Mouse (Mus musculus): ENCODE data around the gene Cers6. TPM values are rescaled to one million over a fixed set of nuclear protein-coding genes. Genes with fewer than 3 reads are reported as not detected.

Gene Cers6
- polyA plus RNA-seq, 1 experiment from 2014 or later, result 66.7 TPM

DNA sequence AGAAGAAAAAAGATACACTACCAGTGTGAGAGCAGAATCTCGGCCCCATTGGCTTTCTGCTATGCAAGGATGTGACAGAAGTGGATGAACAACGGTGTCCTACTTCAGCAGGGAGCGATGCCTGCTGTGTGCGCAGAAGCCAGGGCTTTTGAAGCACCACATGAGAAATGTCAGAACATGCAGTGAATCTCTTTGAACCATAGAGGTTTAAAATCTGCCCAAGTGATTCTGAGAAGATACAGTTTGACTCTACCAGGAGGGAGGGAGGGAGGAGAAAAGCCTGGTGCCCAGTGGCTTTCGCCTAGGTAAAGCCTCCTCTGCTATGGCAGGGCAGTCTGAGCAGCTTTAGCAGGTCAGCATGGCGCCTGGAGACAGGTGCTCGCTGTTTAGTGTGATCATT lies 96.6 kb downstream of the Cers6 start:
- H3K9ac ChIP-seq, result no peak overlapping the region
- no peaks in the 10 kb centered on the region for H3K9me3 ChIP-seq
- H3K4me1 ChIP-seq, result no peaks in the 10 kb centered on the region
- 79% methylated on average over 7 of the region's 7 CpGs for whole genome bisulfite sequencing
- no peaks in the 10 kb centered on the region for H3K27me3 ChIP-seq (replicated peaks)
- no peak overlapping the region for H3K27ac ChIP-seq
- H3K36me3 ChIP-seq, result no peaks in the 10 kb centered on the region
- H3K4me3 ChIP-seq, result no peak overlapping the region
- no peak overlapping the region for H3K4me2 ChIP-seq (replicated peaks)
- ATAC-seq (ENCODE audit: low FRiP score, low read depth), result no peak

DNA sequence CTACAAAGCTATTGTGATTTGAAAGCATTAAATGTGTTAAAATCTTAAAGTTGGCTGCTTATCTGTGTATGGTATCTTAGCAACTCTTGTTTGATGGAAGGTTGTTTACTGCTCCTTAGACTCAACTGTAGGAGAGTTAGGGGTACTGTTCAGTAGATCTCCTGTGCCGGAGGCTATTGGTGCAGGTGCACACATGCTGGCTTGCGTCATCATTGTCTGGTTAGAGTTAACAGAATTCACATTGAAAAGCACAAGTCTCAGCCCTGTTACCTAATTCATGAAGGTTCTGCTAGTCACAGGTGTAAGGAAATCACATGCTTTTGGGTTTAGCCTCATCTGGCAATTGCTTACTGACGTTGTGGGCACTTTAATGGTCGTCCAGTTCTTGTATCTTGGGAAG lies 98.3 kb downstream of the Cers6 start:
- H3K27ac ChIP-seq, result no peak overlapping the region
- 91% methylated on average over 4 of the region's 4 CpGs for WGBS

DNA sequence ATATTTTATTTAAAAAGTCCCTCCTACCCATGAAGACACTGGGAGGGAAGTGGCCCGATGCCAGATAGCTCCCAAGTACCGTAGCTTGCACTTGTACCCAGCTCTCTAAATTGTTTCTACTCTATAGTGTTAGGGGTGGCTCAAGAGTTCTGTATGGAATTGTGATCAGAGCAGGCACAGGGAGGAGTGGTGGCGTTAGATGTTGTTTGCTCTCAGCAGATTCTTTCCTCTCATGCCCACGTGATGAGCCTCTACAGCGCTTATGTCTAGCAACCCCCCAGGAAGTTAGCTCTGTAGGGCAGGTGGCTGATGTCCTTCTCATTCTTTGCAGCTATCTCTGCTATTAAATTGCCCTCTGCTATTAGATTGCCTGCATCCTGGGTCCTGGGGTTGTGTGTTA lies 98.8 kb downstream of the Cers6 start:
- no peak overlapping the region for H3K27ac ChIP-seq
- H3K4me3 ChIP-seq, result no peak overlapping the region
- ATAC-seq (ENCODE audit: low FRiP score, low read depth), result no peak
- H3K27me3 ChIP-seq (replicated peaks), result no peaks in the 10 kb centered on the region
- no peak overlapping the region for H3K9ac ChIP-seq
- no peak overlapping the region for H3K4me2 ChIP-seq (replicated peaks)
- H3K36me3 ChIP-seq, result no peaks in the 10 kb centered on the region
- 90% methylated on average over 5 of the region's 5 CpGs for WGBS
- H3K9me3 ChIP-seq, result no peaks in the 10 kb centered on the region
- no peaks in the 10 kb centered on the region for H3K4me1 ChIP-seq

More for the DNA sequence above, 98.3 kb downstream of the Cers6 start:
- Histone ChIP-seq H3K4me1 (no peaks in the 10 kb centered on the region), H3K27me3 (replicated peaks) (no peaks in the 10 kb centered on the region), H3K9ac (no peak overlapping the region), H3K4me3 (no peak overlapping the region), H3K4me2 (replicated peaks) (no peak overlapping the region), H3K9me3 (no peaks in the 10 kb centered on the region), H3K36me3 (no peaks in the 10 kb centered on the region)
- no peak for ATAC-seq (ENCODE audit: low FRiP score, low read depth)

DNA sequence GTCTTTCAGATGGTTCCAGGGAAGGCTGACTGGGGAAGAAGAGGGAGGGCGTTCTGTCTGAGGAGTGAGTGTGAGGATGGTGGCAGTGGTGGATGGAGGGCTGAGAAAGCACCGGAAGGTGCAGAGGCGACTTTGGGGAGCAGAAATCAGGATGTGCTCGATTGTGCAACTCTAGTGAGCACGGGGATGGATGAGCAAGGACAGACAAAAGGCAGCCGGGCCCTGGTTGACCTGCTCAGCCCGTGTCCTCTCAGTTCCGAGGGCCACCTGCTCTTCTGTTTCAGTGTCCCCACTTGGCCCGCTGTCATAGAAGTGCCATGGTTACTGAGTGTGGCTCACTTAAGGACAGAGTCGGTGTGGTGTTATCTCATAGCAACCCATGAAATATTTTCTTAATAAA lies 99.4 kb downstream of the Cers6 start:
- Histone ChIP-seq H3K27ac (no peak overlapping the region), H3K4me1 (no peaks in the 10 kb centered on the region), H3K4me2 (replicated peaks) (no peak overlapping the region), H3K36me3 (no peaks in the 10 kb centered on the region), H3K9me3 (no peaks in the 10 kb centered on the region), H3K4me3 (no peak overlapping the region), H3K9ac (no peak overlapping the region), H3K27me3 (replicated peaks) (no peaks in the 10 kb centered on the region)
- ATAC-seq (ENCODE audit: low FRiP score, low read depth), result no peak
- WGBS, result 93% methylated on average over 10 of the region's 10 CpGs

- Histone ChIP-seq H3K9ac (no peak overlapping the region), H3K4me2 (replicated peaks) (no peak overlapping the region), H3K27ac (no peak overlapping the region), H3K27me3 (replicated peaks) (no peaks in the 10 kb centered on the region), H3K4me1 (no peaks in the 10 kb centered on the region), H3K4me3 (no peak overlapping the region), H3K9me3 (peaks cover 8% of the 10 kb centered on the region; the same call in 1 of the 2 replicates), H3K36me3 (no peaks in the 10 kb centered on the region)
- no peak for ATAC-seq (ENCODE audit: low FRiP score, low read depth)
- WGBS, result 86% methylated on average over 1 of the region's 1 CpGs
These were observed 105.1 kb downstream of the Cers6 start for GRCm38 (mm10) chr2:68966360-68966759.

GRCm38 (mm10) chr2:68968028-68968427 lies 106.8 kb downstream of the Cers6 start:
- H3K27me3 ChIP-seq (replicated peaks), result no peaks in the 10 kb centered on the region
- no peak overlapping the region for H3K27ac ChIP-seq
- no peak overlapping the region for H3K9ac ChIP-seq
- WGBS, result 84% methylated on average over 8 of the region's 8 CpGs
- no peaks in the 10 kb centered on the region for H3K4me1 ChIP-seq
- H3K9me3 ChIP-seq, result peaks cover 8% of the 10 kb centered on the region; the same call in 1 of the 2 replicates
- no peak overlapping the region for H3K4me3 ChIP-seq
- no peak overlapping the region for H3K4me2 ChIP-seq (replicated peaks)
- no peaks in the 10 kb centered on the region for H3K36me3 ChIP-seq
- no peak for ATAC-seq (ENCODE audit: low FRiP score, low read depth)

- Histone ChIP-seq H3K4me2 (replicated peaks) (no peak overlapping the region), H3K36me3 (no peaks in the 10 kb centered on the region), H3K9ac (no peak overlapping the region), H3K27ac (no peak overlapping the region), H3K27me3 (replicated peaks) (no peaks in the 10 kb centered on the region), H3K9me3 (peaks cover 8% of the 10 kb centered on the region; the same call in 1 of the 2 replicates), H3K4me1 (no peaks in the 10 kb centered on the region; the same call in 1 of the 2 replicates), H3K4me3 (no peak overlapping the region)
- WGBS, result 97% methylated on average over 5 of the region's 5 CpGs
- no peak for ATAC-seq (ENCODE audit: low FRiP score, low read depth)
These were observed 110.6 kb downstream of the Cers6 start for GRCm38 (mm10) chr2:68971840-68972239.

GRCm38 (mm10) chr2:68973753-68974152 lies 112.5 kb downstream of the Cers6 start:
- H3K4me3 ChIP-seq, result no peak overlapping the region
- 78% methylated on average over 2 of the region's 2 CpGs for WGBS
- ATAC-seq (ENCODE audit: low FRiP score, low read depth), result no peak
- H3K4me2 ChIP-seq (replicated peaks), result no peak overlapping the region
- H3K4me1 ChIP-seq, result no peaks in the 10 kb centered on the region; the same call in 1 of the 2 replicates
- H3K9ac ChIP-seq, result no peak overlapping the region
- peaks cover 8% of the 10 kb centered on the region; the same call in 1 of the 2 replicates for H3K9me3 ChIP-seq
- H3K27me3 ChIP-seq (replicated peaks), result no peaks in the 10 kb centered on the region
- H3K36me3 ChIP-seq, result no peaks in the 10 kb centered on the region
- H3K27ac ChIP-seq, result no peak overlapping the region

DNA sequence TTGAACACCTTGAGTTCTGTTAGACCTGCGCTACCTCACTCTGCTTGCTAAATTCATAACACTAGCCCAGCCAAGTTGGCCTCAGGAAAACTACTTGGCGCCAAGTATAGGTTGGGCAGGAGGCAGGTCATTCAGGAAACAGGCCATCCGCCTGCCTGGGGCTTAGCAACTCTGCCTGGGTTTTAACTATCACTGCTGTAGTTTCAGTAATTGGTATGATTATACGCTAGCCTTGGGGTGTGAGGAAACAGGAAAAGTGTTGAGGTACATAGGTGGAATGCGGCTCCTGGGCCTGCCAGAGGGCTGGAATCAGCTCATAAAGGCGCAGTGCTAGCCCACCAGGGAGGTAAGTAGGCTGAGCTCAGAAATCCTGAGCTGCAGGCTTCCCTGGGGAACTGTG lies 114.0 kb downstream of the Cers6 start:
- no peak for ATAC-seq (ENCODE audit: low FRiP score, low read depth)
- 91% methylated on average over 6 of the region's 6 CpGs for WGBS
- H3K27ac ChIP-seq, result no peak overlapping the region

GRCm38 (mm10) chr2:68975780-68976179 lies 114.5 kb downstream of the Cers6 start:
- 91% methylated on average over 6 of the region's 6 CpGs for WGBS
- Histone ChIP-seq H3K36me3 (no peaks in the 10 kb centered on the region), H3K9me3 (no peaks in the 10 kb centered on the region)

More for the DNA sequence above, 114.0 kb downstream of the Cers6 start:
- H3K36me3 ChIP-seq, result no peaks in the 10 kb centered on the region
- no peak overlapping the region for H3K4me2 ChIP-seq (replicated peaks)
- no peak overlapping the region for H3K4me3 ChIP-seq
- no peak overlapping the region for H3K9ac ChIP-seq
- H3K4me1 ChIP-seq, result no peaks in the 10 kb centered on the region; the same call in 1 of the 2 replicates
- H3K27me3 ChIP-seq (replicated peaks), result no peaks in the 10 kb centered on the region
- H3K9me3 ChIP-seq, result peaks cover 2% of the 10 kb centered on the region; the same call in 1 of the 2 replicates

DNA sequence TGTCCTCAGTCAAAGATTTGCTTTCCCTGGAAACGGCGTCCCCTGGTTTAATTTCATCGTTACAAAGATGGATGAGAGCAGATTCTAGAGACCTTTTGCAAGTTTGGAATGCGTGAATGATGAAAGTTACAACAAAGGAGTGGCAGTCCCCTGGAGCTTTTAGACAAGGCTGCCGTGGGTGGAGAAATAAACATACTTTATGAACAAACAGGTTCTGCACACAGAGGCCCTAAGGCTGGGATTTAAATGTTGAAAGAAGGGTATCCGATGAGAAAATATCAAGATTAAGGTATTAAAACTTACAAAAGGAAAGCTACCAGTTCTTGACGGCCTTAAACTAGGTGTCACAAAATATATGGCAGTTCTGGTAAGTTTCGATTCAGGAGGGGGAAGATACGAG lies 117.0 kb downstream of the Cers6 start:
- H3K9ac ChIP-seq, result no peak overlapping the region
- no peak overlapping the region for H3K27ac ChIP-seq
- no peak for ATAC-seq (ENCODE audit: low FRiP score, low read depth)
- 42% methylated on average over 9 of the region's 9 CpGs for WGBS
- no peak overlapping the region for H3K4me2 ChIP-seq (replicated peaks)
- H3K36me3 ChIP-seq, result no peaks in the 10 kb centered on the region
- no peaks in the 10 kb centered on the region for H3K9me3 ChIP-seq
- H3K4me1 ChIP-seq, result peaks cover 3% of the 10 kb centered on the region; the same call in 1 of the 2 replicates
- H3K27me3 ChIP-seq (replicated peaks), result no peaks in the 10 kb centered on the region
- no peak overlapping the region for H3K4me3 ChIP-seq

More at GRCm38 (mm10) chr2:68975780-68976179, 114.5 kb downstream of the Cers6 start:
- no peak for ATAC-seq (ENCODE audit: low FRiP score, low read depth)
- H3K4me2 ChIP-seq (replicated peaks), result no peak overlapping the region
- H3K27me3 ChIP-seq (replicated peaks), result no peaks in the 10 kb centered on the region
- no peaks in the 10 kb centered on the region; the same call in 1 of the 2 replicates for H3K4me1 ChIP-seq
- no peak overlapping the region for H3K4me3 ChIP-seq
- no peak overlapping the region for H3K27ac ChIP-seq
- H3K9ac ChIP-seq, result no peak overlapping the region

- Histone ChIP-seq H3K4me2 (replicated peaks) (no peak overlapping the region), H3K36me3 (no peaks in the 10 kb centered on the region), H3K27me3 (replicated peaks) (no peaks in the 10 kb centered on the region), H3K27ac (no peak overlapping the region), H3K9me3 (no peaks in the 10 kb centered on the region), H3K4me3 (no peak overlapping the region), H3K4me1 (peaks cover 3% of the 10 kb centered on the region; the same call in 1 of the 2 replicates), H3K9ac (no peak overlapping the region)
- WGBS, result 66% methylated on average over 12 of the region's 12 CpGs
- no peak; the same call in 1 of the 2 replicates for ATAC-seq (ENCODE audit: low FRiP score, low read depth)
These were observed 117.7 kb downstream of the Cers6 start for GRCm38 (mm10) chr2:68978660-68979604.

Data from neural tube, embryonic 12.5 days (tissue).